Mouse (Mus musculus) kidney, embryonic 15.5 days (tissue): ENCODE measurements around the gene Tyk2. TPM values are rescaled to one million over a fixed set of nuclear protein-coding genes. Genes with fewer than 3 reads are reported as not detected.

Source experiments
- ATAC-seq: fragments of 200-750 bp; cut with Nextera tagmentation; replicated peaks from 2 replicates; pipeline ENCODE4 v1.8.0; 2017; ENCODE audit warnings: moderate TSS enrichment; ENCODE audit not compliant: low FRiP score
- H3K27ac ChIP-seq: fragments of 300-500 bp; sonication (generic); 2 replicates; pipeline ENCODE4 v1.5.1; 2015; ENCODE audit warnings: mild to moderate bottlenecking, inconsistent platforms
- H3K27me3 ChIP-seq: fragments of 300-500 bp; sonication (generic); 2 replicates; pipeline ENCODE4 v1.6.1; 2015; ENCODE audit warnings: inconsistent platforms
- H3K36me3 ChIP-seq: fragments of 300-500 bp; sonication (generic); 2 replicates; pipeline ENCODE4 v1.6.1; 2015; ENCODE audit warnings: inconsistent platforms
- H3K4me1 ChIP-seq: fragments of 300-500 bp; sonication (generic); 2 replicates; pipeline ENCODE4 v1.6.1; 2015; ENCODE audit warnings: inconsistent platforms
- H3K4me2 ChIP-seq: fragments of 300-500 bp; sonication (generic); 2 replicates; pipeline ENCODE4 v1.6.1; 2015; ENCODE audit warnings: moderate library complexity, mild to moderate bottlenecking, inconsistent platforms
- H3K4me3 ChIP-seq: fragments of 300-500 bp; sonication (generic); replicated peaks from 2 replicates; pipeline ENCODE4 v1.5.1; 2015; ENCODE audit warnings: mild to moderate bottlenecking, inconsistent platforms
- H3K9ac ChIP-seq: fragments of 300-500 bp; sonication (generic); 2 replicates; pipeline ENCODE4 v1.6.1; 2015; ENCODE audit warnings: mild to moderate bottlenecking, inconsistent platforms
- H3K9me3 ChIP-seq: fragments of 300-500 bp; sonication (generic); replicated peaks from 2 replicates; pipeline ENCODE4 v1.6.1; 2016; ENCODE audit warnings: inconsistent platforms
- whole genome bisulfite sequencing: fragments of 180-500 bp; shearing (Covaris S2); methylation state at CpG from one replicate; pipeline ENCODE4 v1.1.7; 2015; ENCODE audit warnings: mixed read lengths; 5-methylcytosine and 5-hydroxymethylcytosine counted together
- polyA plus RNA-seq: library from polyadenylated mRNA; unstranded; fragments of >200 nt; fragmentation: Nextera tagmentation; extraction: Ambion mirVana; gene quantifications from 2 replicates; pipeline ENCODE4 v1.2.1, GENCODE M21; 2015

Tyk2 gene
- 12.7 and 15.5 TPM in 2 replicates for polyA plus RNA-seq

GRCm38 (mm10) chr9:21131059-21131956 lies at the start of gene Tyk2:
Tyk2 (minus strand) TSS chr9:21131243.
- peak within 1 kb of the TSS; percentile 62 for H3K9ac ChIP-seq
- H3K4me3 ChIP-seq = peak within 1 kb of the TSS; percentile 69
- H3K9me3 ChIP-seq = no peaks in the 10 kb centered on the region
- ATAC-seq = peak; percentile 99
- WGBS = 5% methylated on average over 37 of the region's 37 CpGs
- H3K4me2 ChIP-seq = peak within 1 kb of the TSS; percentile 78
- H3K27ac ChIP-seq = peak within 1 kb of the TSS; percentile 81
- H3K27me3 ChIP-seq = no peaks in the 10 kb centered on the region
- H3K36me3 ChIP-seq = peaks cover 19% of the 10 kb centered on the region
- H3K4me1 ChIP-seq = peaks cover 14% of the 10 kb centered on the region

DNA sequence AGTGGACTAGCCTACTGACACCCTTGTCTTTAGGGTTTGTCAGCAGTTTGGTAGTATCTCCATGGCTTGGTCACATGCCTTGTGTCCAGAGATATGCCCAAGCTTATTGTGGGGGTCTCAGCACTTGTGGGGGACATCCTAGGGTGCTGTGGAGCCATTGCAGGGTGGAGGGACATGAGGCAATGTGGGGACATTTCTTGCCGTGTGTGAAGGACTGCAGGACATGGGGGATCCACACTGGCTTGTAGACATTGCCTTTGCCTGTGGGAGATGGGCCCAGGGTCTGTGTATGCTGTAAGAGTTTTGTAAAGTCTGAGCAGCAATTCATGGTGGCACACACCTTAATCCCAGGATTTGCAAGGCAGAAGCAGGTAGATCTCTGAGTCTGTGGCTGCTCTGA lies 49.8 kb upstream of the Tyk2 start:
- peaks cover 34% of the 10 kb centered on the region for H3K4me1 ChIP-seq
- no peaks in the 10 kb centered on the region for H3K27me3 ChIP-seq
- WGBS = 52% methylated on average over 1 of the region's 1 CpGs
- H3K9ac ChIP-seq = 0 out of 2 replicates have a peak overlapping the region, but pooled peaks have one; percentile 55
- H3K27ac ChIP-seq = 0 out of 2 replicates have a peak overlapping the region, but pooled peaks have one; percentile 54
- peak overlapping the region; percentile 78; the same call in 1 of the 2 replicates for H3K4me2 ChIP-seq
- H3K4me3 ChIP-seq = no peak overlapping the region
- no peak for ATAC-seq
- H3K36me3 ChIP-seq = no peaks in the 10 kb centered on the region
- no peaks in the 10 kb centered on the region for H3K9me3 ChIP-seq

DNA sequence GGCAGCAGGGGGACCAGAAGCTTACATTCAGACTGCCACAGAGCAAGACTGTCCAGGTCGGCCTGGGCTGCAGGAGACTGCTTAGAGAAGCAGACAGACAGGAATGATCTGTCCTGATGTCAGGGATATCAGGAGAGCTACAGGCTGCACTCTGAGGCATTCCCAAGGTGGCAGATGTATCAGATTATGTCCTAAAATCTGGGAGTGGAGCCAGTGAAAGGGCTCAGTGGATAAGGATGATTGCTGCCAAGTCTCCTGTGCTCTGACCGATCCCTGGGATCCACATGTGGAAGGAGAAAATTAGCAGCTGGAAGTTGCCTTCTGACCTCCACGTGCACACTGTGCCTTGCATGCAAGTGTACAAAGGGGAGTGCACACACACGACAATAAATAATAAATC lies 49.4 kb upstream of the Tyk2 start:
- Histone ChIP-seq H3K4me3 (no peak overlapping the region), H3K9ac (no peak overlapping the region), H3K36me3 (no peaks in the 10 kb centered on the region), H3K27me3 (no peaks in the 10 kb centered on the region), H3K9me3 (no peaks in the 10 kb centered on the region), H3K4me1 (peaks cover 30% of the 10 kb centered on the region), H3K27ac (no peak overlapping the region), H3K4me2 (no peak overlapping the region)
- no peak for ATAC-seq
- WGBS = 54% methylated on average over 4 of the region's 4 CpGs

- H3K4me1 ChIP-seq = peaks cover 19% of the 10 kb centered on the region
- no peaks in the 10 kb centered on the region for H3K27me3 ChIP-seq
- no peak overlapping the region for H3K4me3 ChIP-seq
- no peaks in the 10 kb centered on the region for H3K9me3 ChIP-seq
- no peak overlapping the region for H3K4me2 ChIP-seq
- no peak for ATAC-seq
- 63% methylated on average over 6 of the region's 6 CpGs for WGBS
- no peaks in the 10 kb centered on the region for H3K36me3 ChIP-seq
- no peak overlapping the region for H3K9ac ChIP-seq
- H3K27ac ChIP-seq = no peak overlapping the region
Measured at GRCm38 (mm10) chr9:21172364-21172763, 41.3 kb upstream of the Tyk2 start.

- H3K36me3 ChIP-seq = no peaks in the 10 kb centered on the region
- H3K9ac ChIP-seq = no peak overlapping the region
- H3K27me3 ChIP-seq = peaks cover 32% of the 10 kb centered on the region
- peaks cover 51% of the 10 kb centered on the region for H3K4me1 ChIP-seq
- 45% methylated on average over 1 of the region's 1 CpGs for WGBS
- H3K4me2 ChIP-seq = peak overlapping the region; percentile 97; the same call in 1 of the 2 replicates
- no peak overlapping the region for H3K4me3 ChIP-seq
- no peak for ATAC-seq
- no peaks in the 10 kb centered on the region for H3K9me3 ChIP-seq
- H3K27ac ChIP-seq = no peak overlapping the region
Measured at GRCm38 (mm10) chr9:21169157-21169556, 38.1 kb upstream of the Tyk2 start.

DNA sequence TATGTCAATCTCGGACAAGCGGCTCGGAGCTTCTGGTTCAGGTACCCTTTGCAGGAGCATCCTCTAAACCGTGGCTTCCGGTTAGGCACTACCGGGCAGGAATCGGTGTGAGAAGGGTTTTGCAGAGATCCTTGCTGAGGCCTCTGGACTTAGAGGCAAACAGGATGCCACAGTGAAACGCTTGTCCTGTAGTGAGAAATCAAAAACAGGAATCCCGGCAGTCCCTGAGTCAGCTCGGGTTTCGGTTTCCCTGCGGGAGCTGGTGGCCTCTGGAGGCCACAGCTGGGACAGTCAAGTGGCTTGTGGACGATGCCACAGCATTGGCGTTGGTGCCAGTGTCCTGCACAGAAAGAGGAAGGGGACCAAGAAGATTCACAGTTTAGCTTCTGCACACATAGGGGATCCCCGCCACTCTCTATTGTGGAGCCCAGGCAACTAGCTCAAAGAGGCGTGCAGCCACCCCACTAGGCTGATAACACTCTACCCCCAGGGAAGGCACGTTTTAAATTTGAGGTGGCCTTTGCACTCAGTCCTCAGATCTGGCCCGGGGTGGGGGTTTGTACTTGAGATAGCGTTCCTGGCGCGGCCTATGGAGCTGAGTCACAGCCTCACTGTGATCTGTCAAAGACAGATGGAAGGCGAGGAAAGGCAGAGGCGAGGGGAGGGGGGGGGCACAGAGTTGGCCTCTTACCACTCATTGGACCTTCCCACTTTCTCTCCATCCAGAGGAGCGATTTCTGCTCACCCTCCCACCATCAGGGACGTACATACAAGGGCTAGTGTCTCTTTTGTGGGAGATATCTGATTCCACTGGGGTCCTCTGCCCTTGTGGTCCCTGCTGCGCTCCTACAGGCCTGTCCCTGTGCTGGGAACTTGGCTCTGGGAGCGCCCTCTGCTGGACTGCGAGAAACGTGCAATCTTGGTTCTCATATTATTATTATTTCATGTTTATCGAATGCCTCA lies 37.4 kb upstream of the Tyk2 start:
- WGBS = 6% methylated on average over 30 of the region's 30 CpGs
- Histone ChIP-seq H3K27me3 (peaks cover 39% of the 10 kb centered on the region), H3K4me3 (peak overlapping the region; percentile 35), H3K4me1 (peaks cover 55% of the 10 kb centered on the region), H3K4me2 (peak overlapping the region; percentile 97), H3K36me3 (no peaks in the 10 kb centered on the region), H3K27ac (peak overlapping the region; percentile 93), H3K9me3 (no peaks in the 10 kb centered on the region), H3K9ac (peak overlapping the region; percentile 45; the same call in 1 of the 2 replicates)
- peak; percentile 67 for ATAC-seq

DNA sequence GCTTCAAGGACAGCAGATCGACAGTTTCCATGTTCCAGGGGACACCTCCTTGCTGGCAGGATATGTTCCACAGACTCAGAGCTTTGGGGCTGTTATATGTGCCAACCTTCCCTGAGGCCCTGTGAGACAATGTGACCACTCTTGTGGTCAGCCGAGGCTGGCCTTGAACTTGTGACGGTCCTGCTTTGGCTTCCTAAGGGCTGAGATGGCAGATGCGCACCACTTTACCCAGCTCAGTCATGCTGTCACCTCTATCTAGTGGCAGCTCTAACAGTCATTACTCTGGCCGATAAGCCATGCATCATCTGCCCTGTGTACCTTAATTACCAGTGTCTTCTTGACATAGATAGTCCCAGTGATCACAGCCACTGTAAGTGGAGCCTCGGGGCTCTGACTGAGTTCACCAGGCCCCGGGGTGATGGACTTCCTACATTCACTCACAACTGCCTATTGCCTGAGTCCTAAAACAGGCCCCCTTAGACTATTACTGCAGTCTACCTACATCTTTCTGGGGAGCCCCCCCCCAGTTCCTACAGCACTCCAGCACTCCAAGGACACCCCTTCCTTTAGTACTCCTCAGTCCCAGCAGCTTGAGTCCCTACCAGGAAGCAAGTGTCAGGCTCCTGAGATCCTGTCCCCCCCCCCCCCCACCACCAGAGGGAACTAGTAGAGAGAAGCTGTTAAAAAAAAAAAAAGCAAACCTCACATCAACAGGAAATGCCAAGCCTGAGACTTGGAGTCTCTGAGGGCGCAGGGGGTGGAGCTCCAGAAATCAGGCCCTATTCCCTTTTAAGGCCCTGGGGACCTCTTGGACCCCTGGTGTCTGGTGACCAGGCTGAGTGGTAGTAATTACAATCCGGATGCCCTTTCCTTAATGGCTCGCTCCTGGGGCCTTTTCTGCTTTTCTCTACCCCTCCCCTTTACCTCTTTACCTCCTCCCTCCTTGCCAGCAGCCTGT lies 36.4 kb upstream of the Tyk2 start:
- Histone ChIP-seq H3K4me3 (peak overlapping the region; percentile 35), H3K9ac (peak overlapping the region; percentile 45; the same call in 1 of the 2 replicates)
- ATAC-seq = no peak

GRCm38 (mm10) chr9:21166516-21166915 lies 35.5 kb upstream of the Tyk2 start:
- Histone ChIP-seq H3K9me3 (no peaks in the 10 kb centered on the region), H3K36me3 (no peaks in the 10 kb centered on the region), H3K4me1 (peaks cover 58% of the 10 kb centered on the region), H3K9ac (no peak overlapping the region), H3K27me3 (peaks cover 53% of the 10 kb centered on the region), H3K4me2 (peak overlapping the region; percentile 97), H3K4me3 (peak overlapping the region; percentile 59), H3K27ac (no peak overlapping the region)
- 31% methylated on average over 3 of the region's 3 CpGs for WGBS
- ATAC-seq = no peak

More for the DNA sequence above, 36.4 kb upstream of the Tyk2 start:
- 45% methylated on average over 10 of the region's 10 CpGs for WGBS
- Histone ChIP-seq H3K27me3 (peaks cover 47% of the 10 kb centered on the region), H3K9me3 (no peaks in the 10 kb centered on the region), H3K27ac (peak overlapping the region; percentile 93), H3K36me3 (no peaks in the 10 kb centered on the region), H3K4me1 (peaks cover 55% of the 10 kb centered on the region), H3K4me2 (peak overlapping the region; percentile 97)

DNA sequence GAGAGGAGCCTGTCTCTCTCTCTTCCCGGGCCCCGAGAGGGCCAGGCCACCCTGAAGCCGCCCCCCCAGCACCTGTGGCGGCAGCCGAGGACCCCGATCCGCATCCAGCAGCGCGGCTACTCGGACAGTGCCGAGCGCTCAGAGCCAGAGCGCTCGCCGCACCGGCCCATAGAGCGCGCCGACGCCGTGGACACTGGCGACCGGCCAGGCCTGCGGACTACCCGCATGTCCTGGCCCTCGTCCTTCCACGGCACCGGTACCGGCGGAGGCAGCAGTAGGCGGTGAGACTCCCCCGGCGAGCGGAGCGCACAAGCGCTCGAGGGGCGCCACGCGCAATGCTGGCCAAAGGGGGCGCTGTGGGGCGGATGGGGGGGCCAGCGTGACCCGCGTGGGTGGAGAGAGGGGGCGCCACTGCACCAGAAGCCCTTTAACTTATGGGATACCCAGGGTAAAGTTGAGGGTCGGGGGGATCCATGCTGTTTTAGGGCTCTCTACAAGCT lies 35.0 kb upstream of the Tyk2 start:
- Histone ChIP-seq H3K4me1 (peaks cover 62% of the 10 kb centered on the region), H3K9ac (peak overlapping the region; percentile 48), H3K36me3 (no peaks in the 10 kb centered on the region), H3K4me2 (peak overlapping the region; percentile 97), H3K27me3 (peaks cover 53% of the 10 kb centered on the region), H3K9me3 (no peaks in the 10 kb centered on the region), H3K27ac (no peak overlapping the region), H3K4me3 (peak overlapping the region; percentile 59)
- WGBS = under 1% methylated on average over 47 of the region's 47 CpGs
- no peak for ATAC-seq

DNA sequence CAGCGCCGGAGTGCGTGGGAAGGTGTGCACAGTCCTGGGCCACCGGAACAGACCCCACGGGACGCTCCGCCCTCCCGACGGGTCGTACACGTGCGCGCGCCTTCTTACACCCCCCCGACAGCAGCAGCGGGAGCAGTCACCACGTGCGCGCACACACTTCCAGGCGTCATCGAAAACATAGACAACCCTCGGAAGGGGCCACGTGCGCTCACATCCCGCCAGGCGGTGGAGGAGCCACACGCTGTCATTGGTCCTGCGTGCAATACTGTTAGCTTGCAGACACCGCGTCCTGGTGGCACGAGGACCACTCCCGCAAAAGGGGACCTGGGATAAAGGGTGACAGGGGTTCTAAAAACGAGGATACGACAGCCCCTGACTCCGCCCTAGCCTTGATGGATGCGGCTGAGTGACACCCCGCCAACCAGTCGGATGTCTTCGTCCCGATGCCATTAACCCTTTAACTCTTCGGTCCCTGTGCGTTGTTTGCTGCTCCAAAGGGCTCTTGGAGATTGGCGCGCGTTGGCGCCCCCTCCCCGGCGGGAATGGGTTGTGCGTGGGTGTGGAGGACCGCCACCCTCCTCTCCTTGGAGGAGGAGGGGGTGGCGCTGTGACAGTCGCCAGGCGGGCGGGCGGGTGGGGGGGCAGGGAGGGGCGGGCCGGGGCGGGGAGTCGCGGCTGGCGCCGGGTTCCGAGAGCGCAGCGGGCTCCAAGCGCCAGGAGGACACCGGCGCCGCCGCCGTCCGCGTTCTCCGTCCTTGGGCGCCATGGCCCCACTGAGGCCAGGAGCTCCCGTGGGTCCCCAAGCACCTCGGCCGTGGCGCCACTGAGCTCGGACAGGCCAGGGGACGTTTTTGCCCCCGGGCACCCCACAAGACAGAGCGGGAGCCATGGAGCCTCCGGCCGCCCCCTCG lies 34.3 kb upstream of the Tyk2 start, which contains the start of gene Pde4a:
Gene Pde4a, plus strand, starts transcription at position 674 of the 911 bp plus-strand sequence.
- Histone ChIP-seq H3K9ac (peak within 1 kb of the TSS; percentile 48), H3K4me1 (peaks cover 63% of the 10 kb centered on the region), H3K36me3 (no peaks in the 10 kb centered on the region), H3K27me3 (peaks cover 53% of the 10 kb centered on the region), H3K27ac (no peak within 1 kb of the TSS), H3K4me3 (peak within 1 kb of the TSS; percentile 59), H3K9me3 (no peaks in the 10 kb centered on the region), H3K4me2 (peak within 1 kb of the TSS; percentile 97)
- ATAC-seq = no peak
- under 1% methylated on average over 83 of the region's 86 CpGs for WGBS
